Mouse (Mus musculus): ENCODE data around the gene Fam131a. TPM values are rescaled to one million over a fixed set of nuclear protein-coding genes. Genes with fewer than 3 reads are reported as not detected.

Gene Fam131a
- total RNA-seq, 2 experiments from 2014 or later = 16.0 to 18.9 TPM

DNA sequence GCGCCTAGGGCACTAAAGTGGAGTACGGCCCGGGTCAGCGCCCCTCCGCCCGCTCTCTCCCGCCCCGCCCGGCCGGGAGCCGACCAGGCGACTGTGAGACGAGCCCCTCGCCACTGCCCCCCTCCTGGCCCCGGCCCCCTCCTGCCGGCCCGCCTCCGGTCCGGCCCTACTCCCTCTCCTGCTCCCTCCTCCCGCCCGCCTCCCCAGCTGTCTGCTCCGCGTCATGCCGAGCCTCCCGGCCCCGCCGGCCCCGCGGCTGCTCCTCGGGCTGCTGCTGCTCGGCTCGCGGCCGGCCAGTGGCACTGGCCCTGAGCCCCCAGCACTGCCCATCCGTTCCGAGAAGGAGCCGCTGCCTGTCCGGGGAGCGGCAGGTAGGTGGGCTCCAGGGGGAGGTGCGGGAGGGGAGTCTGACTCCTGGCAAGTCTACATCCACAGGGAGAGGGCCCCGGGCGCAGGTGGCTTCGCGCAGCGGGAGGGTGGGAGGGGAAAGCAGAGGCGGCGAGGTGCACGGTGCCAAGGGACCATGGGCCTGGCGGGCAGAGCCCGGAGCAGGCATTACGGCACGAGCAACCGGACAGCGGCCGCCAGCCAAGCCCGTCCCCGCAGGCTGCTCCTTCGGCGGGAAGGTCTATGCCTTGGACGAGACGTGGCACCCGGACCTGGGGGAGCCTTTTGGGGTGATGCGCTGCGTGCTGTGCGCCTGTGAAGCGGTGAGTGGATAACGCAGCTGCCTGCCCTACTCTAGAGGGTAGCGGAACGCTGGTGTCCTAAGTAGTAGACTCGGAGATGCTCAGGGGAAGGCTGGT, 40.1 kb downstream of the Fam131a start, which contains the start of gene Chrd:
TSS of gene Chrd (plus strand) at position 203 of the 806 bp plus-strand sequence.
- peak; percentile 71 to 74 for DNase-seq
- intact Hi-C loops (cut with DNase I) = no loop called here

GRCm38 (mm10) chr16:20733731-20734730, 41.0 kb downstream of the Fam131a start, which contains the start of gene Thpo:
TSS of gene Thpo (minus strand) at chr16:20734511.
- DNase-seq = no peak
- intact Hi-C loops (cut with DNase I) = no loop called here

DNA sequence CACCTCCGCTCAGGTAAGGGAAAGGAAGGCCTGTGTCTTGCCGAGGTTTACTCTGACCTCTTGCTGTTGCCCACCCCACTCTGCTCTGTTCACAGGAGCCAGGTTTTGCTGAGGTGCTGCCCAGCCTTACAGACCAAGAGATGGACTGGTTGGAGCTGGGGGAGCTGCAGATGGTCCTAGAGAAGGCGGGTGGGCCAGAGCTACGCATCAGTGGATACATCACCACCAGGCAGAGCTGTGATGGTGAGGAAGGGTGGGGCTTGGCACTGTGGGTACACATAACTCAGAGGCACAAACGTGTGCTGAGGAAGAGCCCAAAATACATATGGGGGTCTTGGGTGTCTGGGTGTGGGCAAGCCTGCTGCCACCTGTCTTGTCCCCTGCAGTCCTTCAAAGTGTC, 42.6 kb downstream of the Fam131a start:
- DNase-seq = no peak
- intact Hi-C loops (cut with DNase I) = no loop called here

GRCm38 (mm10) chr16:20736168-20736567, 43.1 kb downstream of the Fam131a start:
- DNase-seq = no peak
- intact Hi-C loops (cut with DNase I) = no loop called here

- no peak for DNase-seq
- intact Hi-C loops (cut with DNase I) = no loop called here
Measured at GRCm38 (mm10) chr16:20736823-20737222, 43.8 kb downstream of the Fam131a start.

- intact Hi-C loops (cut with DNase I) = no loop called here
Measured at GRCm38 (mm10) chr16:20739845-20740244, 46.8 kb downstream of the Fam131a start.

DNA sequence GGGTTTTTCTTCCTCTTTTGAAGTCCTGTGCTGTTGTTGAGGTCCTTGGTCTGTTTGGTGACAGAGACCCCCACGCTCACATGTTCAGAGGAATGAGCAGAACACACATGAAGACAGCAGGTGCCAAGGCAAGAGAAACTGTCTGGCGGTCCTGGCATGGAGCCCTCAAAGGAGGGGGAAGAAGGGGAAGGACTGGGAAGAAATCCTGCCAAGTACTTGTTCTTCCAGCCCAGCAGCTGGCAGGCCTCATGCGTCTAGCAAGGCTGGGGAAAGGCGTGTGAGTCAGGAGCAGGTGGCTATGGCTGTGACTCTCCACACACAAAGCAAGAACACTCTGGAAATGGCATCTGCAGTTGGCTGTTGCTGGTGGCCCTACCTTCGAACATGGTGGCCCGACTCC, 53.6 kb downstream of the Fam131a start:
- intact Hi-C loops (cut with DNase I) = no loop called here
- DNase-seq = peak; percentile 79 to 82

More at GRCm38 (mm10) chr16:20739845-20740244, 46.8 kb downstream of the Fam131a start:
- no peak for DNase-seq

GRCm38 (mm10) chr16:20750518-20750917, 57.5 kb downstream of the Fam131a start:
- intact Hi-C loops (cut with DNase I) = no loop called here
- no peak for DNase-seq

Other genes with a start within 250 kb of the Fam131a start
- gene Eif2b5, start 194.4 kb upstream of the Fam131a start, total RNA-seq (2021) = 10 to 100 TPM; 52.7 to 54.2 TPM
- 10 to 100 TPM; 60.7 to 61.7 TPM for gene Dvl3, start 176.3 kb upstream of the Fam131a start, total RNA-seq (2021)
- gene Ap2m1, start 157.8 kb upstream of the Fam131a start, total RNA-seq (2021) = 100 to 1,000 TPM; 253 to 284 TPM
- 10 to 100 TPM; 62.9 to 66.2 TPM for gene Abcf3, start 144.7 kb upstream of the Fam131a start, total RNA-seq (2021)
- 1 to 10 TPM in 1 of 2 experiments, under 1 TPM in 1; 0.30 to 1.0 TPM for gene Vwa5b2, start 103.8 kb upstream of the Fam131a start, total RNA-seq (2021)
- 1 to 10 TPM; 5.1 to 5.3 TPM for gene Eef1akmt4, start 81.6 kb upstream of the Fam131a start, total RNA-seq (2021)
- gene Gm49333, start 81.6 kb upstream of the Fam131a start, total RNA-seq (2021) = under 1 TPM in 1 of 2 experiments, not detected in 1; 0.20 TPM
- 10 to 100 TPM; 11.3 to 11.8 TPM for gene Alg3, start 81.5 kb upstream of the Fam131a start, total RNA-seq (2021)
- gene Camk2n2, start 72.0 kb upstream of the Fam131a start, total RNA-seq (2021) = 1 to 10 TPM; 1.3 to 1.6 TPM
- gene Ece2, start 63.4 kb upstream of the Fam131a start, total RNA-seq (2021) = under 1 TPM; 0.62 TPM
- 100 to 1,000 TPM; 195 TPM for gene Psmd2, start 41.6 kb upstream of the Fam131a start, total RNA-seq (2021)
- 100 to 1,000 TPM; 353 to 356 TPM for gene Eif4g1, start 24.9 kb upstream of the Fam131a start, total RNA-seq (2021)
- 10 to 100 TPM; 12.5 to 13.2 TPM for gene Polr2h, start 24.4 kb downstream of the Fam131a start, total RNA-seq (2021)
- 1 to 10 TPM; 3.3 to 3.5 TPM for gene Clcn2, start 24.5 kb downstream of the Fam131a start, total RNA-seq (2021)
- 1 to 10 TPM; 1.4 to 3.4 TPM for gene Chrd, start 39.9 kb downstream of the Fam131a start, total RNA-seq (2021)
- gene Thpo, start 41.3 kb downstream of the Fam131a start, total RNA-seq (2021) = not detected

Measured in heart, postnatal 10 days (tissue).